Mouse (Mus musculus): ENCODE results near the gene Gng7.

DNA sequence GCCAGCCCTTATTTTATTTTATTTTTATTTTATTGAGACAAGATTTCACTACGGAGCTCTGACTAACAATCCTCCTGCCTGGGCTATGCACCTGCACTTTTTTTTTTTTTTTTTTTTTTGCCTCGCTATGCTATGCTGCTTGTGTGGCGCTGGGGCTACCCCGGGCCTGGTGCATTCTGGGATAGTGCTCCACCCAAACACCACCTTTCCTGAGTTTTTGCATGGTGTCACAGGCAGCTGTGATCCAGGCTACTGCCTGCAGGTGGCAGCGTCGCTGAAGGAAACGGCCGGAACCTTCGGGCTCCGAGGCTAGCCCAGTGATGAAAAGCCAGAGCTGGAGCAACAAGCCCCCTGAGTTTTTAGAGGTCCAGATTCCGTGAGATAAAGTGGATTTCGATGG, 16.0 kb downstream of the Gng7 start:
- TF ChIP-seq CTCF (IDR thresholded peaks at IDR 0.05; ENCODE audit: low read depth, low read length) (peak; percentile 90), POLR2A (IDR thresholded peaks at IDR 0.05; ENCODE audit: insufficient read depth, low read length) (no peak), EP300 (IDR thresholded peaks at IDR 0.05; ENCODE audit: insufficient read depth, low read depth, low read length) (peak; percentile 68; the same call in 1 of the 2 replicates)
